Mouse (Mus musculus): ENCODE results near the gene Hacd1.

- no peak for TF ChIP-seq CTCF (IDR thresholded peaks at IDR 0.05; ENCODE audit: control insufficient read depth, insufficient read depth, insufficient read length)
- TF ChIP-seq CEBPB (IDR thresholded peaks at IDR 0.05; ENCODE audit: low read depth) = no peak
- no peak for TF ChIP-seq FOSL1 (IDR thresholded peaks at IDR 0.05; ENCODE audit: insufficient read depth, low read length, poor library complexity, severe bottlenecking)
- TF ChIP-seq USF1 (IDR thresholded peaks at IDR 0.05; ENCODE audit: low read depth) = no peak
- TF ChIP-seq MYOD1 (IDR thresholded peaks at IDR 0.05; ENCODE audit: control insufficient read depth, insufficient read length, low read depth) = no peak
- TF ChIP-seq MAX (IDR thresholded peaks at IDR 0.05) = no peak
Observed at GRCm38 (mm10) chr2:13938118-13938517, 117.8 kb downstream of the Hacd1 start.

Data from C2C12 (cell line).